Mouse (Mus musculus) G1E (cell line): ENCODE results near the gene Krt80. TPM values are rescaled to one million over a fixed set of nuclear protein-coding genes. Genes with fewer than 3 reads are reported as not detected.

Experiments
- ATAC-seq: 2 replicates; pipeline ENCODE4 v1.8.0; 2016; ENCODE audit warnings: mild to moderate bottlenecking; ENCODE audit not compliant: insufficient number of reproducible peaks, poor library complexity, low FRiP score, severe bottlenecking; ENCODE audit errors: extremely low read depth
- DNase-seq: peaks from one replicate; pipeline ENCODE4 v3.0.0; 2012; ENCODE audit warnings: low spot score
- H3K27me3 ChIP-seq: 2 replicates; pipeline ENCODE4 v1.6.1; 2012; ENCODE audit warnings: mild to moderate bottlenecking, low read length, inconsistent platforms; ENCODE audit not compliant: insufficient read depth
- H3K36me3 ChIP-seq: replicated peaks from 2 replicates; pipeline ENCODE3; 2012; ENCODE audit warnings: mild to moderate bottlenecking, inconsistent platforms
- H3K4me1 ChIP-seq: 2 replicates; pipeline ENCODE4 v1.6.1; 2012; ENCODE audit warnings: low read depth, low read length, inconsistent platforms, mixed read lengths; ENCODE audit not compliant: insufficient read depth
- H3K4me3 ChIP-seq: 2 replicates; pipeline ENCODE4 v1.5.1; 2012; ENCODE audit warnings: low read depth, mild to moderate bottlenecking, inconsistent platforms, low read length, moderate library complexity, mixed read lengths
- H3K9me3 ChIP-seq: replicated peaks from 2 replicates; pipeline ENCODE4 v1.6.1; 2012; ENCODE audit warnings: inconsistent platforms
- CTCF ChIP-seq: IDR thresholded peaks from 2 replicates; pipeline ENCODE4 v1.5.1; 2012; ENCODE audit warnings: low read depth, low read length, inconsistent platforms, mixed read lengths
- GATA1 ChIP-seq: IDR thresholded peaks from 2 replicates; pipeline ENCODE4 v1.6.1; 2012; ENCODE audit warnings: borderline replicate concordance, low read length, inconsistent platforms, mixed read lengths
- GATA2 ChIP-seq: IDR thresholded peaks from 2 replicates; pipeline ENCODE4 v1.6.1; 2012; ENCODE audit warnings: low read depth, low read length, inconsistent platforms, borderline replicate concordance
- POLR2AphosphoS5 ChIP-seq: IDR thresholded peaks from 2 replicates; pipeline ENCODE4 v1.6.1; 2012; ENCODE audit warnings: low read depth, low read length, inconsistent platforms; ENCODE audit not compliant: insufficient replicate concordance
- TAL1 ChIP-seq: conservative IDR thresholded peaks from 2 replicates; pipeline ENCODE4 v1.6.1; 2012; ENCODE audit warnings: low read depth, low read length, inconsistent platforms, mixed read lengths
- polyA plus RNA-seq: library from polyadenylated mRNA; stranded (reverse); fragments of >175 nt; gene quantifications from 2 replicates; pipeline ENCODE4 v1.2.3, GENCODE M21; 2012
- total RNA-seq, 2 experiments: library from RNA; stranded (forward) in 1 of 2; stranded (reverse) in 1 of 2; fragments of 200-1000 nt in 1 of 2; fragments of >200 nt in 1 of 2; fragmentation: Nextera tagmentation in 1 of 2; gene quantifications; 2 replicates each; pipeline ENCODE4 v1.2.3; 2014 to 2017

Gene Krt80
- total and polyA plus RNA-seq, 3 experiments: 0.11 TPM; not detected in 2

GRCm38 (mm10) chr15:101371141-101371985 is 1.4 kb upstream of the Krt80 start:
- TF ChIP-seq POLR2AphosphoS5 (no peak), TAL1 (no peak), GATA1 (no peak), CTCF (no peak)
- ATAC-seq (no peak), DNase-seq (no peak)
- Histone ChIP-seq H3K9me3 (peaks cover 70% of the 10 kb centered on the region), H3K4me1 (no peaks in the 10 kb centered on the region), H3K36me3 (no peaks in the 10 kb centered on the region), H3K27me3 (no peaks in the 10 kb centered on the region; the same call in 1 of the 2 replicates), H3K4me3 (no peak overlapping the region)

DNA sequence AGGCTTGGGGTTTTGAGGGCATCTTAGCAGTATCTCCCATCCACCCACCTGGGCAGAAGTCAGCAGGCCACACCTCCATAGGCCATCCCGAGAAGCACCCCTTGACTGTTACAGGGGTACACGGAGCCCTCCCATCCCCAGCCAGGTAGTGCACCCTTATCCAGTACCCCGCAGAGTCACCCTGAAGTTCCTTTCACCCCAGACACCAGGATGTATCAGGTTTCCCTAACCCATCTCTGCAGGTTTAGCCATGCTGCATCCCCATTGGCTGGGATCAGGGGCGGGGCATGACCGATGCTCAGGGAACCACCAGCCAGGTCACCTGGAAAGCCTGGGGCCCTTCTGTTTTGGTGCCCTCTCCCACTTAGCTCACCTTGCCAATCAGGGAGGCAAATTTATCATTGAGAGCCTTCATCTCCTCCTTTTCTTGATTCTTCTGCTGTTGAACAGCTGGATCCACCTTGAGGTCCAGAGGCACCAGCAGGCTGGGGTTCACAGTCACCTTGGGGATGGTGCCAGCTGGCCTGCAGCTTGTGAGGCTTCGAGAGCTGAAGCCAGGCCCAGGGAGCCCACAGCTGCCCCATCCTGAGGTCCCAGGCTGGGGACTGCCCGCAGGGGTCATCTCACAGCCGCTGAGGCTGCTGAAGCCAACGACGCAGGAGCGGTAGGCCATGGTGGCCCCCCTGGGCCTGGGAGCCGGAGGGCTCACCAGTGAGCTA is 421 bp downstream of the Krt80 start:
- no peaks in the 10 kb centered on the region for H3K36me3 ChIP-seq
- DNase-seq (no peak), ATAC-seq (no peak)
- no peak overlapping the region for H3K4me3 ChIP-seq
- H3K27me3 ChIP-seq: no peaks in the 10 kb centered on the region; the same call in 1 of the 2 replicates
- no peaks in the 10 kb centered on the region for H3K4me1 ChIP-seq
- TF ChIP-seq POLR2AphosphoS5: no peak
- TF ChIP-seq GATA1: no peak
- H3K9me3 ChIP-seq: peaks cover 66% of the 10 kb centered on the region

DNA sequence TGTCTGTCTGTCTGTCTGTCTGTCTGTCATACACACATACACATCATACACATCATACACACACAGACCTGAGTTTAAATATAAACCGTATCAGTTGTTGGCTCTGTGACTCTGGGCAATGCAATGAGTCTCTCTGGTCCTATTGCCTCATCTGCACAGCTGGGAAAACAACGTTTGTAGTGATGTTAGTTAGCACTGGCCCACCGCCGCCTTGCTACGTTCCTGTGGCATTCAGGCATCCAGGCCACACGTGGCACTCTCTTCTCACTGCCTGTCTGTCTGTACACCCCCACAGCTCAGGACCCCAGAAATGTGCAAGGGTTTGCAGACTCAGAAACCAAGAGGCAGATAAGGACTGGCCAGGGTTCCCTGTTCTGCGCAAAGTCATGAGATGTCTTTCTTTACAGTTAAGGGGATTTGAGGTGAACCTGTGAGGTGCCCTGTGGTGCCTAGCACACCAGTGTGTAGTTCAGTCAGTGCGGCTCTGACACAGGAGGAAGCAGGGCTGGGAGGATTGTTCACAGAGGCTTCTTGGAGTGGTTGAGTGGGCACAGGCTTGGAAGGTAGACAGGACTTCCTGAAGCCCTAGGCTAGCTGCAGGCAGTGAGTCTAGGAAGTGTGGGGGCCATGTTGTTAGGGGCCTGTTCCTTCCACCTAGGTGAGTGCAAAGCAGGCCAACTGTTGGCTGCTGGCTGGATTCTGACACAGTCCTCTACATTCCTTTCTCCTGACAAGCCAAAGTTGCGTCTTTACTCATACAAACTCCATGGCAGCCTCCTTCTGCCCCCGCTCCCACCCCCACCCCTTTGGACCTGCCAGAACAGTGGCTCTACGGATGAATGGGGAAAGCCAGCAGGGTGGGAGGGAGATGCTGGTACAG is 1.2 kb downstream of the Krt80 start:
- TF ChIP-seq GATA2: no peak
- TF ChIP-seq TAL1: no peak
- no peak for TF ChIP-seq POLR2AphosphoS5
- no peaks in the 10 kb centered on the region; the same call in 1 of the 2 replicates for H3K27me3 ChIP-seq
- H3K9me3 ChIP-seq: peaks cover 74% of the 10 kb centered on the region
- H3K4me3 ChIP-seq: no peak overlapping the region
- DNase-seq (no peak), ATAC-seq (no peak)
- no peaks in the 10 kb centered on the region for H3K4me1 ChIP-seq
- H3K36me3 ChIP-seq: no peaks in the 10 kb centered on the region

DNA sequence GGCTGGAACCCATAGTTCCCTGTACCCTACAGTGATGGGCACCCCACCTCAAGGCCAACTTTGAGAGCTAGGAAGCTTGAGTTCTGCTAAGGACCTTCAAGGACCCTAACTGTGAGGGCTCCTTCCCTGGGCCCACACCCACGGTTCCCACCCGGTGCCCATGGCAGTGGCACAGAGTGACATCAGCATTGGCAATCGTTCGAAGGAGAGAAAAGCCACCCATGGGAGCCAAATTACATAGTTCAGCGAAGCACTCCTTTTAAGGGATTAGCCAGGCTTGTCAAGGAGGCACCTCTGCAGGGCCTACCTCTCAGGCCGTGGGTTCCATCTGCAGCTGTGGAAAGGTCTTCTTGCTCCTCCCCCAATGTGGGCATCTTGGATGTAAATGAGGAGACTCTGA is 1.9 kb downstream of the Krt80 start:
- no peak for TF ChIP-seq POLR2AphosphoS5
- TF ChIP-seq CTCF: no peak
- no peak for TF ChIP-seq TAL1
- no peak for TF ChIP-seq GATA1
- no peak for TF ChIP-seq GATA2
- Histone ChIP-seq H3K27me3 (no peaks in the 10 kb centered on the region; the same call in 1 of the 2 replicates), H3K9me3 (peaks cover 73% of the 10 kb centered on the region), H3K4me1 (no peaks in the 10 kb centered on the region), H3K4me3 (no peak overlapping the region), H3K36me3 (no peaks in the 10 kb centered on the region)
- ATAC-seq (no peak), DNase-seq (no peak)

GRCm38 (mm10) chr15:101367497-101367896 is 2.5 kb downstream of the Krt80 start:
- H3K27me3 ChIP-seq: no peaks in the 10 kb centered on the region; the same call in 1 of the 2 replicates
- ATAC-seq: no peak
- DNase-seq: no peak

GRCm38 (mm10) chr15:101366926-101367325 is 3.0 kb downstream of the Krt80 start:
- H3K4me3 ChIP-seq: no peak overlapping the region
- no peak for TF ChIP-seq GATA1
- no peak for TF ChIP-seq GATA2
- no peak for TF ChIP-seq TAL1
- no peak for TF ChIP-seq POLR2AphosphoS5
- TF ChIP-seq CTCF: no peak

More at GRCm38 (mm10) chr15:101367497-101367896, 2.5 kb downstream of the Krt80 start:
- H3K9me3 ChIP-seq: peaks cover 73% of the 10 kb centered on the region
- no peaks in the 10 kb centered on the region for H3K4me1 ChIP-seq
- TF ChIP-seq GATA1 (no peak), CTCF (no peak), GATA2 (no peak), TAL1 (no peak), POLR2AphosphoS5 (no peak)
- no peaks in the 10 kb centered on the region for H3K36me3 ChIP-seq
- no peak overlapping the region for H3K4me3 ChIP-seq

More at GRCm38 (mm10) chr15:101366926-101367325, 3.0 kb downstream of the Krt80 start:
- H3K9me3 ChIP-seq: peaks cover 77% of the 10 kb centered on the region
- ATAC-seq (no peak), DNase-seq (no peak)
- H3K4me1 ChIP-seq: no peaks in the 10 kb centered on the region
- no peaks in the 10 kb centered on the region; the same call in 1 of the 2 replicates for H3K27me3 ChIP-seq
- no peaks in the 10 kb centered on the region for H3K36me3 ChIP-seq
